Mouse (Mus musculus): ENCODE data around the gene Lep.

The Lep gene

DNA sequence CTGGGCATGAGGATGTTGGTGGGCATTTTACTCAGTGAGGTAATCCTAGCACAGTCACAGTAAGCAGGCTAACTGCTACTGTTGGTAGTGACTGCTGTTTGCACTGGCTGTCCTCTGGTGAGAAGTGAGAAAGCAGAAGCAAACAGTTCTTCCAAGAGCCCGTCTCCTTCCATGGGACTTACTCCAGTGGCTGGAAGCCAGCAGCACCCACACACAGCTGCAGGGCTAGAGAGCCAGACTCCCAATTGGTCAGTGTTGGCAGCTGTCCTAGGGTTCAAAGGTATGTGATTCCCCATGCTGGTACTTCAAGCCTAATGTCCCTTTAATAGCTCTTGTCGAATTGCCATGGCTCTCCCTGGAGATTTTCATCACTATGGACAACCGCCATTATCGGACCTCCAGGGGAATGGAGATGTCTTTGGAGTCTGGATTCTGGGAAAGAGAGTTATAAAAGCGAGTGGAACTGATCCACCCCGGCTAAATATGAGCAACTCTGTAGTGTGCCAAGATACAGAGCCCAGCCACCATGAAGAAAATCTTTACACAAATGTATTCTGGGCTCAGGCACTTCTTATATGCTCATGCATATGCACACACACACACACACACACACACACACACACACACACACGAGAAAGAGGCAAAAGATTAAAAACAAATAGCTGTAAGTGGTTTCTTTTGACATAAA lies 57.5 kb downstream of the Lep start:
- DNase-seq (ENCODE audit: low spot score), result peak; percentile 6

- no peak for DNase-seq (ENCODE audit: low spot score)
These were observed 58.2 kb downstream of the Lep start for GRCm38 (mm10) chr6:29118231-29118630.

GRCm38 (mm10) chr6:29118963-29119362 lies 58.9 kb downstream of the Lep start:
- DNase-seq (ENCODE audit: low spot score), result no peak

DNA sequence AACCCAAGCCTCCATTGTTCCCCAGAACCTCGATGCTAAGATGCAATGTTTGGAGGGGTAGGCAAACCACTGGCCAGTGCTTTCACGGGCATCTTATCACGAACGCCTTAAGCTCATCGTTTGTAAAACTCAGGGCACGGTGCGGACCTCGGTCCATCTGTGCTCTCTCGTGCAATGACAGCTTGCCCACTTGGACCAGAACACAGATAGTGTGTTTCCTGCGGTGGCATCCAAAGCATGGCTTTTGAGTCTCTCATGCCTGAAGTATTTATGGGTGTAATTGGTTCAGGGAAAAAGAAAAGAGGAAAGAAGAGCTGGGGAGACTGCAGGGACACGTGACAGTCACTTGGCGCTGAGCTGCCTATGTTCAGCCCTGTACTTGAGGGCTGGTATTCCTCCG lies 60.0 kb downstream of the Lep start:
- DNase-seq (ENCODE audit: low spot score), result no peak

All from urinary bladder, postnatal 25 days (tissue).